Mouse (Mus musculus) monocyte, adult 5-6 weeks (primary cell): ENCODE data around the gene Ift43. TPM values are rescaled to one million over a fixed set of nuclear protein-coding genes. Genes with fewer than 3 reads are reported as not detected.

Experiments used
- ATAC-seq: fragments of 153-309, 156-312 bp; replicated peaks from 2 replicates; pipeline ENCODE4 v1.8.0; 2017; ENCODE audit warnings: mild to moderate bottlenecking; ENCODE audit not compliant: low TSS enrichment, insufficient number of reproducible peaks, severe bottlenecking, poor library complexity, low FRiP score
- total RNA-seq: library from RNA; stranded (forward); fragments of 200-1000, 200-491, 200-594 nt; gene quantifications from 3 replicates; pipeline ENCODE4 v1.2.3, GENCODE M21; 2017

Gene Ift43
- total RNA-seq, result 4.9 TPM in 1 of 3 replicates, not detected in the others

GRCm38 (mm10) chr12:86082481-86083012 is at the start of gene Ift43:
Ift43 (plus strand) TSS chr12:86082541.
- no peak for ATAC-seq

- no peak for ATAC-seq
Observed at GRCm38 (mm10) chr12:86035586-86035985, 46.8 kb upstream of the Ift43 start.

DNA sequence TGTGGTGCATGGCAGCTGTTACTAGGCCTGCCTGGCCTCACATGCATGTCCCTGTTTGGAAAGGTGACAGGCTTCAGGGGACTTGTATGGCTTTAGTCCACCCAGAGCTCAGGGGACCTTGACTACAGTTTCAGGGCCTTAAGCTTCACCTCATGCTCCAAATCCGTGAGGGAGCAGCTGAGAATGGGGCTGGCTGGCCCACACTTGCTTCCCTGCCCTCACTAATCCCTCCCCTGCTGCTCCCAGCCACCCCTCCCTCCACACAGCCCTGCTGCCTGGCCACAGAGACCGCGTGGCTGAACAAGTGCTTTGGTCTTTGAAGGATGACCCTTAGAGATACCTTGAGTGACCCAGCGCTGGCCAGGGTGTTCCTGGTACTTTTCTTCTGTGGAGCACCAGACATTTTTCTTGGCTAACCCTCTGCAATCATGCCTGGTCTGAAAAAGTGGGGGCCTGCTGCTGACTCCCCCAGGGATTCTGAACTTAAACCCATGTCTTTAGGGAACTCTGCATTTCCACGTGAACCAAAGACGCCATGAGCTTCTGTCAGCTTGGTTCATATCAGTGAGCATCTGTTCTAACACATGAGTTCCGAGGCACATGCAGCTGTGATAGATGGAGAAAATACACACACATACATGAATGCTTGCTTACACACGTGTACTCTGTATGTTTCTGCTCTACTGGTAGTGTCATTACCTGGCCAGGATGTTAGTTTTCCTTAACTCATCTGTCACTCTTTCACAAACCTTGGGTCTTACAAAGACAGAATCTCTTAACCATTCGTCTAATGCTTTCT is 45.8 kb upstream of the Ift43 start:
- ATAC-seq, result no peak

DNA sequence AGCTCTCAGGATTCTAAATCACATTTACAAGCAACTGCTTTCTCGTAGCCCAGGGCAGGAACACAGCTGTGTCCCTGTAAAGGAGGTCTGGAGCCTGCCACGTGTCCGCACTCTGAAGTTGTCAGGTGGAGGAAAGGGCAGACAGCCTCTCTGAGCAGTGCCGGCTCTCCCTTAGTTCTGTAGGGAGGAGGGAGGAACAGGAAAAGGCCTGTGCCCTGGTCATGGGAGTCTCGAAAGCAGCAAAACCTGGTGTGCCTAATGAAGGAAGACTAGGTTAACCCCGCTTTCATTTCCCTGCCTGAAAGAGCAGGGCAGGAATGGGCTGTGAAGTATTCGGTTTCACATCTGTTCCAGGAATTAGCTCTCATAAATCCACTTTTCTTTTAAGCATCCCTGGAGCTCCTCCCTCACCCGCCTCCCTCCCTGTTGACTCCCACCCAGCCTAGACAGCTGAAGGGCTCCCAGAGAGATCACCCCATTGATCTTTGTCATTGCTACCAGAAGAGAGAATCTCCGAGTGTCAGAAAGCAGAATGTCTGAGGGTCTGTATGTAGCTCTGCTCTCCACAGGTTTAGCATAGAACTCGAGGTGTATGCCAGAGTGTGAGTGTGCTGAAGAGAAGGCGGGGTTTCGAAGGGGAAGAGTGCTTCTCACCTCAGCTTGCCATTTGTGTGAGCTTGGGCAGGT is 45.0 kb upstream of the Ift43 start:
- ATAC-seq, result no peak

- no peak for ATAC-seq
Observed at GRCm38 (mm10) chr12:86039078-86039477, 43.3 kb upstream of the Ift43 start.

- ATAC-seq, result no peak
Observed at GRCm38 (mm10) chr12:86039751-86040150, 42.6 kb upstream of the Ift43 start.

- ATAC-seq, result no peak
Observed at GRCm38 (mm10) chr12:86046141-86046540, 36.2 kb upstream of the Ift43 start.

DNA sequence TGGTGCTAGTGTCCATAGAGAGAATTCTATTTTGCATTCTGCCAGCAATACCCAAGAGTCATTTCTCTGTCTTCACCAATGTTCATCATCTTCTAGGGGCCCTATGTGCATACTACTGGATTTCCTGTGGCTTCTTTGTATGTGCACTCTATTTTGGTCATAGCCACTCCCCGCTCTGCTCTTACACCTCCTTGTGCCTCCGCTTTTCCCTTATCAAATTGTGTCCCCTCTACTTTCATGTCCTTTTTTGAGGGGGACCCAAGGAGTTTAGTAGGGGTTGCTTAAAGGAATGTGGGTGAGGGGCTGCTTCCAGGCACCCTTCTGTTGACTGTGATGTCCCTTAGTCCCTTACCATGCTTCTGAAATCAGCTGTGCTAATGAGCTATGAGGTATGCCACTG is 35.6 kb upstream of the Ift43 start:
- no peak for ATAC-seq

- no peak for ATAC-seq
Observed at GRCm38 (mm10) chr12:86047376-86047775, 35.0 kb upstream of the Ift43 start.

DNA sequence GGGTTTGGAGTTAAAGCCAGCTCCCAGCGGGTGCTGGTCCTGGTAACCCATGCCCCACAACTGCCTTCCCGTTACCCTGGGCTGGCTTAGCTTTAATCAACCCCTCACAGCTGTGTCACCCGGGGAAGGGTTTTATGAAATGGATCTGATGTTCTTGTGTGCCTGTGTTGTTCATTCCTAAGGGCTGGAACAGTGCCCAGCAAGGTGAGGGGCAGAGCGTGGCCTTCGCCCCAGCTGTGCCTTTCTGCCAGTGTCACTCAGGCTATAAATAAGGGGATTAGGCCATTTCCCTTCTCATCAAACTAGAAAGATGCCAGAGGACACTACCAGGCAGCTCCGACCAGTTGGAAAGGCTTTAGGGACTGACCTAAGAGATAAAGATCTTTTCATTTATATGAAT is 32.5 kb upstream of the Ift43 start:
- ATAC-seq, result no peak

GRCm38 (mm10) chr12:86051477-86051876 is 30.9 kb upstream of the Ift43 start:
- no peak for ATAC-seq

- no peak for ATAC-seq
Observed at GRCm38 (mm10) chr12:86055306-86055705, 27.0 kb upstream of the Ift43 start.

DNA sequence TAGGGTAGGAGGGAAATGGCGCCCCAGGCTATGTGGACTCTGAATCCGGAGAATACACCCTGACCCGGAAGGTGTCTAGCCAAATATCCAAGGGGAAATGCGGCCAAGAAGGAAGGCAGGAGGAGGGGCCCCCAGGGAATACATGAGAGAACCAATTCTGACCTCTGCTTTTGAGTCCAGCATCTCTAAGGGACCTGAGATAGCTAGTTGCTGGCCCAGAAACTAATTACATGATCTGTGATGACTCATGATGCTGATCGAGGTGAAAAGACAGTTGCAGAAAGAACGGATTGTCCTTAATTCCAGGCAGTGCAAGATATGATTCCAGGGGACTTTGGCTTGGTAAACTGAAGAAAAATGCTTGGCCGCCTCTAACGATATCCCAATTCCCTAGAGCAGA is 25.4 kb upstream of the Ift43 start:
- ATAC-seq, result no peak

GRCm38 (mm10) chr12:86057516-86057915 is 24.8 kb upstream of the Ift43 start:
- no peak for ATAC-seq

- ATAC-seq, result no peak
Observed at GRCm38 (mm10) chr12:86059341-86059740, 23.0 kb upstream of the Ift43 start.

GRCm38 (mm10) chr12:86064796-86065195 is 17.5 kb upstream of the Ift43 start:
- ATAC-seq, result no peak

GRCm38 (mm10) chr12:86071432-86071831 is 10.9 kb upstream of the Ift43 start:
- no peak for ATAC-seq

- ATAC-seq, result no peak
Observed at GRCm38 (mm10) chr12:86074681-86075080, 7.7 kb upstream of the Ift43 start.

DNA sequence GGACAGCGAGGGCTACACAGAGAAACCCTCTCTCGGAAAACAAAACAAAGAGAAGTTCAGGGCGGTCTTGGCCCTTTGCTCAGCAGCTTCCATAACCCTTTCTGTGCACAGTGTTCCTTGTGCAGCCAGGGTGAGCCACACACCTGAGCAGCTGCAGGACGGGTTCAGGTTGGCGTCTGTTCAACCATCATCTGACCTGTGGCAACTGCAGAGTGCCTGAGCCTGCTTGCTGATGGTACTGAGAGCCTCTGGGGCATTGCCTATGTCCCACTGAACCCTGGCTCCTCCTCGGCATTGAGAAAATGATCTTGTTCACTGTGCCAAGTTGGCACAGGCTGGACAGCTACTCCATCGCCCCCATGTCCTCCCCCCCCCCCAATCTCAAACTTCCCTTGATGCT is 7.0 kb upstream of the Ift43 start:
- ATAC-seq, result no peak

DNA sequence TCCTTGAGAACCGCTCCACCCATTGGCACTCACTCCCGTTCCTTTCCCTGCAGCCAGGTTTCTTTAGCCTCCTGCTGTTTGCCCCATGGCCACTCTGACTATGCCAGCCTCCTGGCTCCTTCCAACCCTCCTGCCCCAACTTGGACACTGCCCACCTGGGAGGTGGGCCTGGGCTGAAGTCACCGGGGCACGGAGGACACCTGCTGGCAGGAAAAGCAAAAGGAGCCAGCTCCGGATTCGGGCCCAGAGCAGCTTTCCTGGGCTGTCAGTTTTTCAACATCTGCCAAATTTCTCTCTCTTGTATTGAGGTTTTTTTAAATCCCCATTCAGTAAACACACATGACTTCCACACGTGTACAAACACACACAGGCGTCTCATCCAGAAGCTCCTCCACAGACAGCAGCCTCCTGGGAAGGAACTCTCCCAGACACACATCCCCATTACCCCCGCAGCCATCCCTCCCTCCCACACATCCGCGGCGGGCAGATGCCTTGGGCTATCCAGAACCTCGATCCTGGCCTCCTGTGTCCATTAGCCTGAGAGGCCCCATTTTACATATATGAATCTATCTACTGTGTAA is 5.9 kb upstream of the Ift43 start:
- no peak for ATAC-seq
